Mouse (Mus musculus): ENCODE data around the gene Gm21887. TPM values are rescaled to one million over a fixed set of nuclear protein-coding genes. Genes with fewer than 3 reads are reported as not detected.

Gm21887 gene
- polyA plus RNA-seq, 1 experiment, result 593 TPM

Other genes starting within 250 kb of the Gm21887 start
- not detected in 2 replicates for gene 4933400A11Rik, start 230.0 kb upstream of the Gm21887 start, polyA plus RNA-seq (2012; rRNA removed)

All from cortical plate, adult 2 months (tissue).